Mouse (Mus musculus) ES-E14 (cell line): ENCODE measurements around the gene Macrod1.

Experiments used
- CHD2 ChIP-seq: IDR thresholded peaks from 2 replicates; pipeline ENCODE4 v1.6.1; 2014; ENCODE audit warnings: mild to moderate bottlenecking, low read depth, low read length, inconsistent platforms
- MAFK ChIP-seq: IDR thresholded peaks from 2 replicates; pipeline ENCODE4 v1.6.1; 2014; ENCODE audit warnings: mild to moderate bottlenecking, low read depth, low read length, inconsistent platforms; ENCODE audit not compliant: insufficient read depth

GRCm38 (mm10) chr19:7089842-7090251, 33.2 kb downstream of the Macrod1 start:
- TF ChIP-seq CHD2: no peak
- TF ChIP-seq MAFK: no peak
